Mouse (Mus musculus) G1E (cell line): Measurements from ENCODE around the gene Zzz3.

ENCODE experiments used
- CTCF ChIP-seq: IDR thresholded peaks from 2 replicates; pipeline ENCODE4 v1.5.1; 2012; ENCODE audit warnings: low read depth, low read length, inconsistent platforms, mixed read lengths
- GATA1 ChIP-seq: IDR thresholded peaks from 2 replicates; pipeline ENCODE4 v1.6.1; 2012; ENCODE audit warnings: borderline replicate concordance, low read length, inconsistent platforms, mixed read lengths
- GATA2 ChIP-seq: IDR thresholded peaks from 2 replicates; pipeline ENCODE4 v1.6.1; 2012; ENCODE audit warnings: low read depth, low read length, inconsistent platforms, borderline replicate concordance
- POLR2AphosphoS5 ChIP-seq: IDR thresholded peaks from 2 replicates; pipeline ENCODE4 v1.6.1; 2012; ENCODE audit warnings: low read depth, low read length, inconsistent platforms; ENCODE audit not compliant: insufficient replicate concordance
- TAL1 ChIP-seq: conservative IDR thresholded peaks from 2 replicates; pipeline ENCODE4 v1.6.1; 2012; ENCODE audit warnings: low read depth, low read length, inconsistent platforms, mixed read lengths

GRCm38 (mm10) chr3:152497084-152497483 lies 101.8 kb downstream of the Zzz3 start:
- TF ChIP-seq CTCF (no peak), POLR2AphosphoS5 (no peak), GATA1 (no peak), TAL1 (no peak), GATA2 (no peak)
